Comparison of ENCODE assay signal across 14 mouse cellular contexts in genomic region chrX:150549639-150550038, GRCm38 (mm10). TPM values are rescaled to one million over a fixed set of nuclear protein-coding genes. Genes with fewer than 3 reads are reported as not detected.
DNase-seq lines count a peak whose midpoint lies in the region; ATAC-seq lines count a peak whose summit lies in the region.
"Had no signal": no experiment of that assay in that cellular context is flagged by ENCODE, and none has a peak within 500 bp of the region (broad histone marks: within the 10 kb centered on the region; RNA-seq: fewer than 3 reads in every experiment).

No protein-coding gene starts in this region.

- WGBS in liver, embryonic 16.5 days (ENCODE audit: insufficient replicate concordance): 46% methylated on average over 3 of the region's 3 CpGs

- H3K36me3 ChIP-seq in erythroblast, embryonic 14.5 days (ENCODE audit: control insufficient read depth): peaks cover 69% of the 10 kb centered on the region
- H3K36me3 ChIP-seq in liver, embryonic 16.5 days (ENCODE audit: control insufficient read depth, insufficient read depth): peaks cover 10% of the 10 kb centered on the region

- no peaks in the 10 kb centered on the region for H3K27me3 ChIP-seq in erythroblast, embryonic 14.5 days (ENCODE audit: control insufficient read depth)
- H3K27me3 ChIP-seq in liver, embryonic 16.5 days (ENCODE audit: control insufficient read depth, insufficient read depth, low read depth, low read length): no peaks in the 10 kb centered on the region

- no peaks in the 10 kb centered on the region for H3K9me3 ChIP-seq in erythroblast, embryonic 14.5 days (ENCODE audit: control insufficient read depth, low read length)
- H3K9me3 ChIP-seq in liver, embryonic 16.5 days (replicated peaks; ENCODE audit: control insufficient read depth, low read length): no peaks in the 10 kb centered on the region
- H3K9me3 ChIP-seq: limb, embryonic 12.5 days had no signal

- H3K4me1 ChIP-seq in erythroblast, embryonic 14.5 days (ENCODE audit: control insufficient read depth): peaks cover 55% of the 10 kb centered on the region
- H3K4me1 ChIP-seq in liver, embryonic 16.5 days (ENCODE audit: control insufficient read depth, low read depth, low read length): peaks cover 11% of the 10 kb centered on the region
- H3K4me1 ChIP-seq: limb, embryonic 12.5 days had no signal

- peak; percentile 96 for ATAC-seq in liver, embryonic 16.5 days (ENCODE audit: low read depth)

- peak overlapping the region; percentile 64 for H3K4me2 ChIP-seq in liver, embryonic 16.5 days (ENCODE audit: low read depth, low read length)
- H3K4me2 ChIP-seq: limb, embryonic 12.5 days had no signal

- peak; percentile 54 for DNase-seq in spleen, adult 12 weeks (ENCODE audit: low spot score)
- DNase-seq in spleen, adult 18-20 months: no peak
- DNase-seq in left cerebral cortex, postnatal 25 days (ENCODE audit: low spot score in 2 of 2): no peak
- DNase-seq in urinary bladder, postnatal 36 days (ENCODE audit: low spot score in 2 of 2): no peak
- no peak for DNase-seq in cerebellum, adult 11-12 months
- DNase-seq: adrenal gland, postnatal 36 days; cerebellum, adult 8-10 months; heart, adult 11 months; kidney, adult 9 months; lung, postnatal 4 days; right cerebral cortex, postnatal 4 days had no signal

- peak overlapping the region; percentile 68 for H3K9ac ChIP-seq in liver, embryonic 16.5 days (ENCODE audit: low read depth, low read length)
- H3K9ac ChIP-seq: limb, embryonic 12.5 days had no signal

- intact Hi-C loops in left cerebral cortex, postnatal 25 days (cut with DNase I): no loop called here

- peak overlapping the region; percentile 83 for H3K4me3 ChIP-seq in erythroblast, embryonic 14.5 days (replicated peaks)
- H3K4me3 ChIP-seq in liver, embryonic 16.5 days (ENCODE audit: low read depth, low read length): peak overlapping the region; percentile 64
- H3K4me3 ChIP-seq: limb, embryonic 12.5 days had no signal

- peak overlapping the region; percentile 97 for H3K27ac ChIP-seq in liver, embryonic 16.5 days (ENCODE audit: low read length)
- H3K27ac ChIP-seq: limb, embryonic 12.5 days had no signal

RNA-seq across cellular contexts. Expression of gene Alas2, which starts 2.5 kb away (rescaled TPM):
- 201 and 241 TPM in 2 replicates for polyA plus RNA-seq in erythroblast, embryonic 14.5 days (2012)
- polyA plus RNA-seq in liver, embryonic 16.5 days (2015; fragmentation: Nextera tagmentation; extraction: Ambion mirVana): 1,397 and 1,519 TPM in 2 replicates
- 1 to 10 TPM; 5.6 to 8.0 TPM for total RNA-seq in left cerebral cortex, postnatal 25 days (2021)

RNA-seq across cellular contexts. Expression of gene Pfkfb1, which starts 38.4 kb away (rescaled TPM):
- polyA plus RNA-seq in erythroblast, embryonic 14.5 days (2012): 0.16 and 0.27 TPM in 2 replicates
- 10.3 and 11.6 TPM in 2 replicates for polyA plus RNA-seq in liver, embryonic 16.5 days (2015; fragmentation: Nextera tagmentation; extraction: Ambion mirVana)
- 1 to 10 TPM; 1.3 to 1.5 TPM for total RNA-seq in left cerebral cortex, postnatal 25 days (2021)

RNA-seq across cellular contexts. Expression of gene Apex2, which starts 40.0 kb away (rescaled TPM):
- 0.33 and 0.39 TPM in 2 replicates for polyA plus RNA-seq in erythroblast, embryonic 14.5 days (2012)
- 9.8 and 10.8 TPM in 2 replicates for polyA plus RNA-seq in liver, embryonic 16.5 days (2015; fragmentation: Nextera tagmentation; extraction: Ambion mirVana)
- 10 to 100 TPM; 13.9 to 15.7 TPM for total RNA-seq in left cerebral cortex, postnatal 25 days (2021)
